10 mouse cellular contexts compared by ENCODE assay signal in genomic region chr9:80166425-80166824, GRCm38 (mm10). TPM values are rescaled to one million over a fixed set of nuclear protein-coding genes. Genes with fewer than 3 reads are reported as not detected.
DNase-seq lines count a peak whose midpoint lies in the region; ATAC-seq lines count a peak whose summit lies in the region.
"Had no signal": no experiment of that assay in that cellular context is flagged by ENCODE, and none has a peak within 500 bp of the region (broad histone marks: within the 10 kb centered on the region; RNA-seq: fewer than 3 reads in every experiment).

No protein-coding gene starts in this region.

- peaks cover 5% of the 10 kb centered on the region; the same call in 1 of the 2 replicates for H3K4me1 ChIP-seq in midbrain, embryonic 16.5 days (ENCODE audit: control insufficient read depth, insufficient read depth, low read length)
- peaks cover 11% of the 10 kb centered on the region for H3K4me1 ChIP-seq in midbrain, embryonic 13.5 days (replicated peaks)
- peaks cover 10% of the 10 kb centered on the region; the same call in 1 of the 2 replicates for H3K4me1 ChIP-seq in kidney, embryonic 16.5 days (ENCODE audit: insufficient read depth, low read length)
- peaks cover 8% of the 10 kb centered on the region for H3K4me1 ChIP-seq in stomach, embryonic 16.5 days (ENCODE audit: control insufficient read depth, insufficient read depth, low read length)

- 81% methylated on average over 6 of the region's 6 CpGs for WGBS in midbrain, embryonic 16.5 days
- WGBS in midbrain, embryonic 13.5 days, result 85% methylated on average over 6 of the region's 6 CpGs
- WGBS in kidney, embryonic 16.5 days, result 26% methylated on average over 6 of the region's 6 CpGs
- WGBS in stomach, embryonic 16.5 days, result 25% methylated on average over 6 of the region's 6 CpGs

- intact Hi-C loops in heart, postnatal 14 days (cut with DNase I), result loop anchor here (5.0 kb wide), 3 partner anchors 76 to 99 kb away; partner anchors contain the start of gene Senp6

- no peaks in the 10 kb centered on the region for H3K27me3 ChIP-seq in midbrain, embryonic 16.5 days (ENCODE audit: control insufficient read depth, insufficient read depth, low read depth, low read length)
- H3K27me3 ChIP-seq in midbrain, embryonic 13.5 days, result peaks cover 4% of the 10 kb centered on the region; the same call in 1 of the 2 replicates
- no peaks in the 10 kb centered on the region for H3K27me3 ChIP-seq in kidney, embryonic 16.5 days (ENCODE audit: insufficient read depth, low read length)
- H3K27me3 ChIP-seq in stomach, embryonic 16.5 days (ENCODE audit: control insufficient read depth, insufficient read depth, low read length), result no peaks in the 10 kb centered on the region
- H3K27me3 ChIP-seq: embryonic facial prominence, embryonic 12.5 days had no signal

- H3K4me2 ChIP-seq in midbrain, embryonic 16.5 days (ENCODE audit: low read length), result peak overlapping the region; percentile 14; the same call in 1 of the 2 replicates
- no peak overlapping the region; the same call in 1 of the 2 replicates for H3K4me2 ChIP-seq in midbrain, embryonic 13.5 days (replicated peaks)
- H3K4me2 ChIP-seq in kidney, embryonic 16.5 days (replicated peaks; ENCODE audit: low read depth, low read length), result peak overlapping the region; percentile 58
- H3K4me2 ChIP-seq in stomach, embryonic 16.5 days (ENCODE audit: low read depth, low read length), result peak overlapping the region; percentile 72

- H3K36me3 ChIP-seq in midbrain, embryonic 16.5 days (ENCODE audit: control insufficient read depth, insufficient read depth, low read length), result no peaks in the 10 kb centered on the region
- H3K36me3 ChIP-seq in midbrain, embryonic 13.5 days, result no peaks in the 10 kb centered on the region
- H3K36me3 ChIP-seq in kidney, embryonic 16.5 days (ENCODE audit: insufficient read depth, low read length), result no peaks in the 10 kb centered on the region
- no peaks in the 10 kb centered on the region for H3K36me3 ChIP-seq in stomach, embryonic 16.5 days (ENCODE audit: control insufficient read depth, insufficient read depth, low read length)
- H3K36me3 ChIP-seq: embryonic facial prominence, embryonic 12.5 days had no signal

- no peak overlapping the region for H3K4me3 ChIP-seq in midbrain, embryonic 16.5 days (ENCODE audit: low read depth, low read length)
- no peak overlapping the region for H3K4me3 ChIP-seq in midbrain, embryonic 13.5 days (replicated peaks)
- H3K4me3 ChIP-seq in kidney, embryonic 16.5 days (ENCODE audit: low read length), result peak overlapping the region; percentile 91
- H3K4me3 ChIP-seq in stomach, embryonic 16.5 days (replicated peaks; ENCODE audit: low read length), result peak overlapping the region; percentile 79

- no peak overlapping the region for H3K27ac ChIP-seq in midbrain, embryonic 16.5 days (ENCODE audit: low read length)
- H3K27ac ChIP-seq in midbrain, embryonic 13.5 days, result no peak overlapping the region
- H3K27ac ChIP-seq in kidney, embryonic 16.5 days (ENCODE audit: low read length), result peak overlapping the region; percentile 76
- H3K27ac ChIP-seq in stomach, embryonic 16.5 days (ENCODE audit: low read length), result peak overlapping the region; percentile 60
- H3K27ac ChIP-seq: embryonic facial prominence, embryonic 12.5 days had no signal

- no peak overlapping the region for H3K9ac ChIP-seq in midbrain, embryonic 16.5 days (ENCODE audit: low read depth, low read length)
- H3K9ac ChIP-seq in midbrain, embryonic 13.5 days (replicated peaks), result no peak overlapping the region
- peak overlapping the region; percentile 54; the same call in 1 of the 2 replicates for H3K9ac ChIP-seq in kidney, embryonic 16.5 days (replicated peaks; ENCODE audit: low read length)
- peak overlapping the region; percentile 60 for H3K9ac ChIP-seq in stomach, embryonic 16.5 days (ENCODE audit: low read length)
- H3K9ac ChIP-seq: embryonic facial prominence, embryonic 12.5 days had no signal

- ATAC-seq in midbrain, embryonic 16.5 days, result no peak
- no peak for ATAC-seq in midbrain, embryonic 13.5 days
- ATAC-seq in kidney, embryonic 16.5 days (ENCODE audit: low FRiP score, low TSS enrichment), result no peak
- ATAC-seq in stomach, embryonic 16.5 days (ENCODE audit: insufficient read depth, low FRiP score), result no peak

- H3K9me3 ChIP-seq in midbrain, embryonic 16.5 days (replicated peaks; ENCODE audit: control insufficient read depth, low read length, poor library complexity, severe bottlenecking), result no peaks in the 10 kb centered on the region; the same call in 1 of the 2 replicates
- 0 out of 2 replicates have a peak, but pooled peaks cover 3% of the 10 kb centered on the region for H3K9me3 ChIP-seq in midbrain, embryonic 13.5 days
- H3K9me3 ChIP-seq in kidney, embryonic 16.5 days (ENCODE audit: low read length), result no peaks in the 10 kb centered on the region
- no peaks in the 10 kb centered on the region for H3K9me3 ChIP-seq in stomach, embryonic 16.5 days (replicated peaks; ENCODE audit: control insufficient read depth, low read length)
- H3K9me3 ChIP-seq: embryonic facial prominence, embryonic 12.5 days had no signal

- peak; percentile 14 to 21 for DNase-seq in heart, adult 18-20 months
- no peak for DNase-seq in heart, postnatal 14 days
- no peak for DNase-seq in right cerebral cortex, postnatal 36 days (ENCODE audit: low spot score in 2 of 2)
- DNase-seq in layer of hippocampus, postnatal 25 days (ENCODE audit: extremely low spot score in 1 of 2, low spot score in 1 of 2), result no peak
- DNase-seq: gastrocnemius, postnatal 36 days had no signal

RNA-seq across cellular contexts. Expression of gene Myo6, which starts 1.6 kb away (rescaled TPM):
- total RNA-seq in heart, adult 18-20 months (2021), result 10 to 100 TPM; 10.5 to 10.8 TPM
- 10 to 100 TPM; 16.9 to 18.0 TPM for total RNA-seq in heart, postnatal 14 days (2021)
- 20.3 and 22.7 TPM in 2 replicates for polyA plus RNA-seq in midbrain, embryonic 16.5 days (2015; fragmentation: Nextera tagmentation; extraction: Ambion mirVana)
- 15.4 and 17.1 TPM in 2 replicates for polyA plus RNA-seq in midbrain, embryonic 13.5 days (2015; fragmentation: Nextera tagmentation; extraction: Ambion mirVana)
- polyA plus RNA-seq in kidney, embryonic 16.5 days (2015; fragmentation: Nextera tagmentation; extraction: Ambion mirVana), result 62.6 and 70.7 TPM in 2 replicates
- polyA plus RNA-seq in stomach, embryonic 16.5 days (2015; fragmentation: Nextera tagmentation; extraction: Ambion mirVana), result 47.0 and 47.6 TPM in 2 replicates
- 10 to 100 TPM; 71.7 to 84.2 TPM for total RNA-seq in layer of hippocampus, postnatal 25 days (2021)

Comparison
In these comparisons a context has a peak if more than half of its experiments do, and no peak if none do; other contexts are left out.
1. DNase-seq: peak in heart, adult 18-20 months (2 of 2); none in heart, postnatal 14 days (0 of 2), right cerebral cortex, postnatal 36 days (0 of 2) and layer of hippocampus, postnatal 25 days (0 of 2).
2. H3K27ac ChIP-seq: peak in kidney, embryonic 16.5 days (single experiment) and stomach, embryonic 16.5 days (single experiment); none in midbrain, embryonic 16.5 days (single experiment) and midbrain, embryonic 13.5 days (single experiment).
3. H3K4me3 ChIP-seq: peak in kidney, embryonic 16.5 days (single experiment) and stomach, embryonic 16.5 days (single experiment); none in midbrain, embryonic 16.5 days (single experiment) and midbrain, embryonic 13.5 days (single experiment).
4. H3K9ac ChIP-seq: peak in kidney, embryonic 16.5 days (single experiment) and stomach, embryonic 16.5 days (single experiment); none in midbrain, embryonic 16.5 days (single experiment) and midbrain, embryonic 13.5 days (single experiment).